In the genomic region with DNA sequence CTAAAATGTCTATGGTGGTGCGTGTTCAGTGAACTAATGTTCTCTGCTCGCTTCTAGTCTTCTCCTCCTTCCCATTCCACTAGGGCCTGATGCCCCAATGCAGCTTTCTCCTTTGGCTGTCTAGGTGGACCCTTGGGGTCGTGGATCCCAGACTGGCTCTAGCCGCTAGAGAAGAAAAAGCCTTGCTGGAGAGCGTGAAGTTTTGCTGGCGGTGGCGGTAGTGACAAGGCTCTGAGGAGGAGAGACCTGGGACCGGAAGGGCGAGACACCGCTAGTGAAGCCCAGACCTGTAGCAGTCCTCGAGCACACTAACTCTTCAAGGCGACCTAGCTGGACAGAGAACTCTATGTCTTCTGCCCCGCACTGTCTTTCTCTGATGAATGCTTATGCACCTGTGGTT, we compare ENCODE assay signal across 12 mouse cellular contexts. TPM values are rescaled to one million over a fixed set of nuclear protein-coding genes. Genes with fewer than 3 reads are reported as not detected.
DNase-seq lines count a peak whose midpoint lies in the region; ATAC-seq lines count a peak whose summit lies in the region.
"Had no signal": no experiment of that assay in that cellular context is flagged by ENCODE, and none has a peak within 500 bp of the region (broad histone marks: within the 10 kb centered on the region; RNA-seq: fewer than 3 reads in every experiment).

No protein-coding gene starts in this region.

- ATAC-seq in hindbrain, embryonic 12.5 days (ENCODE audit: low FRiP score) = no peak
- no peak for ATAC-seq in midbrain, embryonic 16.5 days

- H3K4me2 ChIP-seq in hindbrain, embryonic 12.5 days (replicated peaks) = peak overlapping the region; percentile 50
- peak overlapping the region; percentile 36 for H3K4me2 ChIP-seq in midbrain, embryonic 16.5 days (ENCODE audit: low read length)
- H3K4me2 ChIP-seq: limb, embryonic 15.5 days had no signal

- intact Hi-C loops in heart, postnatal 14 days (cut with DNase I) = loop anchor here (10.0 kb wide), 1 partner anchor 349 kb away; no protein-coding TSS in a partner anchor

- peak overlapping the region; percentile 23; the same call in 1 of the 2 replicates for H3K27ac ChIP-seq in hindbrain, embryonic 12.5 days
- H3K27ac ChIP-seq in midbrain, embryonic 16.5 days (ENCODE audit: low read length) = peak overlapping the region; percentile 83
- H3K27ac ChIP-seq in heart, embryonic 10.5 days = no peak overlapping the region
- H3K27ac ChIP-seq: limb, embryonic 15.5 days; macrophage had no signal

- H3K27me3 ChIP-seq in hindbrain, embryonic 12.5 days = peaks cover 82% of the 10 kb centered on the region
- H3K27me3 ChIP-seq in midbrain, embryonic 16.5 days (ENCODE audit: control insufficient read depth, insufficient read depth, low read depth, low read length) = peaks cover 30% of the 10 kb centered on the region
- peaks cover 100% of the 10 kb centered on the region for H3K27me3 ChIP-seq in heart, embryonic 10.5 days (ENCODE audit: insufficient read depth, poor library complexity, severe bottlenecking)

- DNase-seq in heart, adult 11 months = peak; percentile 77
- DNase-seq in heart, postnatal 14 days = no peak
- peak; percentile 52 for DNase-seq in embryo, embryonic 10 days (ENCODE audit: low spot score)
- DNase-seq in adrenal gland, postnatal 25 days = no peak
- DNase-seq in heart, embryonic 10.5 days (ENCODE audit: low spot score) = no peak
- DNase-seq in adrenal gland, adult (ENCODE audit: inconsistent age in 2 of 2, low spot score in 1 of 2) = no peak
- DNase-seq: adrenal gland, postnatal 14 days; cerebellum, adult 18-20 months had no signal

- 1% methylated on average over 13 of the region's 13 CpGs for WGBS in hindbrain, embryonic 12.5 days
- 6% methylated on average over 13 of the region's 13 CpGs for WGBS in midbrain, embryonic 16.5 days
- WGBS in heart, embryonic 10.5 days = under 1% methylated on average over 13 of the region's 13 CpGs

- peaks cover 35% of the 10 kb centered on the region for H3K4me1 ChIP-seq in hindbrain, embryonic 12.5 days
- H3K4me1 ChIP-seq in midbrain, embryonic 16.5 days (ENCODE audit: control insufficient read depth, insufficient read depth, low read length) = peaks cover 4% of the 10 kb centered on the region; the same call in 1 of the 2 replicates
- H3K4me1 ChIP-seq in heart, embryonic 10.5 days = peaks cover 30% of the 10 kb centered on the region

- no peak overlapping the region for H3K9ac ChIP-seq in hindbrain, embryonic 12.5 days
- peak overlapping the region; percentile 20 for H3K9ac ChIP-seq in midbrain, embryonic 16.5 days (ENCODE audit: low read depth, low read length)
- H3K9ac ChIP-seq: limb, embryonic 15.5 days had no signal

- no peaks in the 10 kb centered on the region for H3K9me3 ChIP-seq in hindbrain, embryonic 12.5 days (replicated peaks)
- H3K9me3 ChIP-seq in midbrain, embryonic 16.5 days (replicated peaks; ENCODE audit: control insufficient read depth, low read length, poor library complexity, severe bottlenecking) = no peaks in the 10 kb centered on the region
- no peaks in the 10 kb centered on the region for H3K9me3 ChIP-seq in heart, embryonic 10.5 days
- H3K9me3 ChIP-seq: limb, embryonic 15.5 days had no signal

- peak overlapping the region; percentile 10 for H3K4me3 ChIP-seq in hindbrain, embryonic 12.5 days
- peak overlapping the region; percentile 2; the same call in 1 of the 2 replicates for H3K4me3 ChIP-seq in midbrain, embryonic 16.5 days (ENCODE audit: low read depth, low read length)
- no peak overlapping the region for H3K4me3 ChIP-seq in heart, embryonic 10.5 days
- H3K4me3 ChIP-seq: limb, embryonic 15.5 days had no signal

- H3K36me3 ChIP-seq in hindbrain, embryonic 12.5 days = no peaks in the 10 kb centered on the region
- H3K36me3 ChIP-seq in midbrain, embryonic 16.5 days (ENCODE audit: control insufficient read depth, insufficient read depth, low read length) = no peaks in the 10 kb centered on the region
- H3K36me3 ChIP-seq in heart, embryonic 10.5 days = no peaks in the 10 kb centered on the region
- H3K36me3 ChIP-seq: limb, embryonic 15.5 days had no signal

RNA-seq across cellular contexts. Expression of a gene that starts 19.4 kb away (rescaled TPM):
- total RNA-seq in heart, postnatal 14 days (2021) = 10 to 100 TPM; 54.5 to 64.3 TPM
- 27.6 and 33.2 TPM in 2 replicates for polyA plus RNA-seq in hindbrain, embryonic 12.5 days (2016; fragmentation: Nextera tagmentation; extraction: Ambion mirVana)
- 27.9 and 28.3 TPM in 2 replicates for polyA plus RNA-seq in midbrain, embryonic 16.5 days (2015; fragmentation: Nextera tagmentation; extraction: Ambion mirVana)
- total RNA-seq in adrenal gland, postnatal 25 days (2021) = 42.9 and 51.9 TPM in 2 replicates
- 18.7 and 20.8 TPM in 2 replicates for polyA plus RNA-seq in heart, embryonic 10.5 days (2016; fragmentation: Nextera tagmentation; extraction: Ambion mirVana)

Comparison
In these comparisons a context has a peak if more than half of its experiments do, and no peak if none do; other contexts are left out.
1. DNase-seq: peak in heart, adult 11 months (single experiment) and embryo, embryonic 10 days (single experiment); none in heart, postnatal 14 days (0 of 2), adrenal gland, postnatal 25 days (single experiment), heart, embryonic 10.5 days (single experiment) and adrenal gland, adult (0 of 2).